Mouse (Mus musculus) midbrain, embryonic 11.5 days (tissue): Measurements from ENCODE around the gene Tmeff1. TPM values are rescaled to one million over a fixed set of nuclear protein-coding genes. Genes with fewer than 3 reads are reported as not detected.
A peak's percentile ranks its signal among the peaks of the same experiment; 100 is the strongest.

ENCODE experiments used
- ATAC-seq: fragments of 200-750 bp; cut with Nextera tagmentation; 2 replicates; pipeline ENCODE4 v1.8.0; 2017; ENCODE audit warnings: moderate TSS enrichment, moderate library complexity; ENCODE audit not compliant: low FRiP score
- DNase-seq: peaks from one replicate; pipeline ENCODE4 v3.0.0; 2015; ENCODE audit warnings: low spot score; ENCODE audit errors: missing footprints
- H3K27ac ChIP-seq: fragments of 300-500 bp; sonication (generic); 2 replicates; pipeline ENCODE4 v1.5.1; 2014; ENCODE audit warnings: low read depth, low read length
- H3K27me3 ChIP-seq: fragments of 300-500 bp; sonication (generic); 2 replicates; pipeline ENCODE4 v1.6.1; 2014; ENCODE audit warnings: mild to moderate bottlenecking, low read length, moderate library complexity, mixed read lengths; ENCODE audit not compliant: control insufficient read depth, insufficient read depth
- H3K36me3 ChIP-seq: fragments of 300-500 bp; sonication (generic); 2 replicates; pipeline ENCODE4 v1.6.1; 2014; ENCODE audit warnings: mild to moderate bottlenecking, low read length, moderate library complexity, mixed read lengths; ENCODE audit not compliant: control insufficient read depth, insufficient read depth
- H3K4me1 ChIP-seq: fragments of 300-500 bp; sonication (generic); 2 replicates; pipeline ENCODE4 v1.6.1; 2014; ENCODE audit warnings: low read length; ENCODE audit not compliant: control insufficient read depth, insufficient read depth
- H3K4me2 ChIP-seq: fragments of 300-500 bp; sonication (generic); 2 replicates; pipeline ENCODE4 v1.6.1; 2014; ENCODE audit warnings: mild to moderate bottlenecking, moderate library complexity
- H3K4me3 ChIP-seq: fragments of 300-500 bp; sonication (generic); 2 replicates; pipeline ENCODE4 v1.5.1; 2014; ENCODE audit warnings: low read depth, low read length
- H3K9ac ChIP-seq: fragments of 300-500 bp; sonication (generic); 2 replicates; pipeline ENCODE4 v1.6.1; 2014; ENCODE audit warnings: low read length
- H3K9me3 ChIP-seq: fragments of 300-500 bp; sonication (generic); 2 replicates; pipeline ENCODE4 v1.6.1; 2016; ENCODE audit warnings: low read length; ENCODE audit not compliant: control insufficient read depth
- WGBS: fragments of 180-500 bp; shearing (Covaris S2); extraction: QIAGEN DNeasy Blood & Tissue Kit; methylation state at CpG from one replicate; pipeline ENCODE4 v1.1.7; 2014; 5-methylcytosine and 5-hydroxymethylcytosine counted together
- polyA plus RNA-seq: library from polyadenylated mRNA; unstranded; fragments of >200 nt; fragmentation: Nextera tagmentation; extraction: Ambion mirVana; gene quantifications from 2 replicates; pipeline ENCODE4 v1.2.1, GENCODE M21; 2014

Tmeff1 gene
- polyA plus RNA-seq, 1 experiment from 2014 or later: 258 TPM

DNA sequence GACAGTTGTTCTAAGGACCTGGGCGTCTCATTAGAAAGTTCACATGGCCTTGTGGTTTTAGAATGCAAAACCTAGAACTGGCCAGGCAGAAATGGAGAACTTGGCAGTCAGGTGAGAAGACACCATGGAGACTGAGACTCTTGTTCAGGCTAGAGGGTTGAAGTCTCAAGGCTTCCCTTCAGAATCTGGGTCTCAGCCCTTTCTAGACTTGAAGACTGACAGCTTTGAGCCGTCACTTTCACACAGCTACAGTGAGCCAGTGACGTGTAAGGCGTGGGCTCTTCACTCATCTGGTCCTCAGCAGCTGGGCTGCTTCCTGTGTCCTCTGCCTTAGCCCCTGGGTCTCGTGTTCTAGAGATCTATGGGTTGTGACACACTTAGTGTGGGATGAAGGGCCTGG, 7.4 kb downstream of the Tmeff1 start:
- Histone ChIP-seq H3K9me3 (peaks cover 4% of the 10 kb centered on the region; the same call in 1 of the 2 replicates), H3K27ac (no peak overlapping the region), H3K36me3 (peaks cover 3% of the 10 kb centered on the region; the same call in 1 of the 2 replicates), H3K4me1 (no peaks in the 10 kb centered on the region; the same call in 1 of the 2 replicates), H3K4me2 (no peak overlapping the region), H3K27me3 (no peaks in the 10 kb centered on the region), H3K4me3 (no peak overlapping the region), H3K9ac (no peak overlapping the region)
- DNase-seq (no peak), ATAC-seq (no peak)
- WGBS: 79% methylated on average over 5 of the region's 5 CpGs

DNA sequence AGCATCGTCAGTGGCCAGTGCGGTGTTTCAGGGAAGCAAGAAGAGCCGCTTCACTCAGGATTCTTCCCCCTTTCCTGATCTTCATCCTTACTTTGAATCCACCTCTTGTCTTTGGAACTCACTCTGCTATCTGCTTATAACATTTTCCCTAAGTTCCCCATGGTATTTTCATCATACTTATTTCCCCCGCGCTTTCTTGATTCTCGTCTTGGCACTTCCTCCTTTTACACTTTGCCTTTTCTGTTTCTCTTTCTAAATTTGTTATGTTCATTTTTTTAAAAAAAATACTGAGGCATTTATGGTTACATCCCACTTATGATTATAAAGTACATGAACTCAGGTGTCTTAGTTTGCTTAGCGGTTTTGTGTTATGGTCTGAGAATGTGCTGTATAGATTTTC, 7.9 kb downstream of the Tmeff1 start:
- Histone ChIP-seq H3K27ac (no peak overlapping the region), H3K4me2 (no peak overlapping the region), H3K27me3 (no peaks in the 10 kb centered on the region), H3K9ac (no peak overlapping the region), H3K36me3 (peaks cover 3% of the 10 kb centered on the region; the same call in 1 of the 2 replicates), H3K9me3 (no peaks in the 10 kb centered on the region), H3K4me1 (no peaks in the 10 kb centered on the region; the same call in 1 of the 2 replicates), H3K4me3 (no peak overlapping the region)
- ATAC-seq: no peak
- DNase-seq: no peak
- WGBS: 95% methylated on average over 7 of the region's 7 CpGs

DNA sequence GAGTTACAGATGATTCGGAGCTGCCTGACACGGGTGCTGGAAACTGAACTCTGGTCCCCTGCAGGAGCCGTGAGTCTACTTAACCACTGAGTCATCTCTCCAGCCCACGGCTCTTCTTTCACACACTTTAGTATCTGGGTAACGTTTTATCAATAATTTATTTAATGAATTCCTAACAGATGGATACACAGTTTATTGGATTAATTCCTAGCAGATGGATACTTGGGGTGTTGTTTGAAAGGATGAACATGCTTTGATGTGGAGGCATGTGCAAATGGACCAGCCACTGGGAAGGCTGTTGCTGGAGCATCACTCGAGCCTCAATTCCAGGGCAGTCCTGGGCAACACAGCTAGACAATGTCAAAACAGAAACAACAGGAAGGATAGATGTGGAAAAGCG, 11.1 kb downstream of the Tmeff1 start:
- WGBS: 93% methylated on average over 7 of the region's 7 CpGs
- 0 out of 2 replicates have a peak, but pooled peaks cover 2% of the 10 kb centered on the region for H3K36me3 ChIP-seq

DNA sequence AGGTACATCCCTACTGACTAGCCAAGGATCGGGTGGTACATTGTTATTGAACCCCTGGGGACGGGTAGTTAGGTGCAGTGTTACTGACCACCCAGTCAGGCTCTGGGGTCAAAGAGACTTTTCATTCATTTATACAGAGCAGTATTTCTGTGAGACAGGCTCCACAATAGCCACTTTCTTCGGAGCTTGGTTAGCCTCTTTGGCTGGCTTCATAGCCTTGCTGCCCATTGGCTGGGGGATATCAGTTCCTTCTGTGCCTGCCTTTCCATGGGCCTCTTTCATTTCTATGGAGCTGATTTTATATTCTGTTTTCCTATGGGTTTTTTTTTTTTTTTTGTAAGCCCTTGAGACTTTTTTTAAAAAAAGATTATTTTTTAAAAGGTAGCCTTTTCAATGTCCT, 20.7 kb downstream of the Tmeff1 start:
- 68% methylated on average over 3 of the region's 3 CpGs for WGBS
- ATAC-seq (0 out of 2 replicates have a peak, but pooled peaks have one; percentile 38), DNase-seq (no peak)
- peaks cover 7% of the 10 kb centered on the region; the same call in 1 of the 2 replicates for H3K36me3 ChIP-seq
- no peak overlapping the region for H3K4me3 ChIP-seq
- H3K27me3 ChIP-seq: no peaks in the 10 kb centered on the region
- no peak overlapping the region for H3K4me2 ChIP-seq
- 0 out of 2 replicates have a peak, but pooled peaks cover 2% of the 10 kb centered on the region for H3K4me1 ChIP-seq
- H3K27ac ChIP-seq: no peak overlapping the region
- H3K9me3 ChIP-seq: no peaks in the 10 kb centered on the region
- no peak overlapping the region for H3K9ac ChIP-seq

More for the DNA sequence above, 11.1 kb downstream of the Tmeff1 start:
- Histone ChIP-seq H3K27me3 (no peaks in the 10 kb centered on the region), H3K9ac (no peak overlapping the region), H3K4me2 (no peak overlapping the region), H3K4me3 (no peak overlapping the region), H3K4me1 (no peaks in the 10 kb centered on the region), H3K9me3 (no peaks in the 10 kb centered on the region), H3K27ac (no peak overlapping the region)
- ATAC-seq: no peak
- DNase-seq: no peak

DNA sequence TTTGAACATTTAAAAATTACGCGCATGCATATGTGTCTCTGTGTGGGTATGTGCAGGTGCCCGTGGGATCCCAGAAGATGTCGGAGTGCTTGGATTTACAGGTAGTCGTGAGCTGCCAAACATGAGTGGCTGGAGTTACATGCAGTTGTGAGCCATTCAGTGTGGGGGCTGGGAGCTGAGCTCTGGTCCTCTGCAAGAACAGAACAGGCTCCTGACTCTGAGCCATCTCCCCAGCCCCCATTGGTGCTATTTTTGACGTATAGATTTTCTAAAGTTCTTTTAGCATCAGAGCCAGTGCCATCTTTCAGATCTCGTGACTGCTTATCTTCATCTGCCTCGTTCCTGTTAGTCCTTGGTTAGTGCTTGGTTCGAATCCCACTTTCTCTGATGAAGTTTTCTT, 24.5 kb downstream of the Tmeff1 start:
- H3K4me3 ChIP-seq: no peak overlapping the region
- H3K27me3 ChIP-seq: no peaks in the 10 kb centered on the region
- H3K4me2 ChIP-seq: no peak overlapping the region
- H3K9me3 ChIP-seq: no peaks in the 10 kb centered on the region
- no peak overlapping the region for H3K9ac ChIP-seq
- H3K4me1 ChIP-seq: 0 out of 2 replicates have a peak, but pooled peaks cover 2% of the 10 kb centered on the region
- peaks cover 7% of the 10 kb centered on the region for H3K36me3 ChIP-seq
- H3K27ac ChIP-seq: no peak overlapping the region
- no peak for DNase-seq
- WGBS: 94% methylated on average over 9 of the region's 9 CpGs
- no peak for ATAC-seq

DNA sequence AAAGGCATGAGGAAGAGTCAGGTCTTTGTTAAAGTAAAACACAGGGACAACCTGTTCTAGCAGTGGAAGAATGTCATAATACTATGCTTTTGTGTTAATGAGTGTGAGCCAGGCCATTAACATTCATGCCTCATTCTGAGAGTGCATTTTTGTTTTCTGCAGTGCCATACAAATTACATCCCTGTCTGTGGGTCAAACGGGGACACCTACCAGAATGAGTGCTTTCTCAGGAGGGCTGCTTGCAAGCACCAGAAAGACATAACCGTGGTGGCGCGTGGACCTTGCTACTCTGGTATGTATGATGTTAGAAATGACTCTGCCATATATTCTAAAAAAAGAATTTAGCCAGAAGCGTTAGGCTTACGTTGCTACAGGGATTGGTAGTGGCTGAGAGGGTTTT, 25.3 kb downstream of the Tmeff1 start:
- H3K36me3 ChIP-seq: peaks cover 4% of the 10 kb centered on the region
- no peak overlapping the region for H3K9ac ChIP-seq
- WGBS: 95% methylated on average over 6 of the region's 6 CpGs
- no peak for DNase-seq
- no peak overlapping the region for H3K27ac ChIP-seq
- H3K4me2 ChIP-seq: no peak overlapping the region
- no peak for ATAC-seq
- H3K27me3 ChIP-seq: no peaks in the 10 kb centered on the region
- H3K4me3 ChIP-seq: no peak overlapping the region
- H3K4me1 ChIP-seq: 0 out of 2 replicates have a peak, but pooled peaks cover 2% of the 10 kb centered on the region
- H3K9me3 ChIP-seq: no peaks in the 10 kb centered on the region

DNA sequence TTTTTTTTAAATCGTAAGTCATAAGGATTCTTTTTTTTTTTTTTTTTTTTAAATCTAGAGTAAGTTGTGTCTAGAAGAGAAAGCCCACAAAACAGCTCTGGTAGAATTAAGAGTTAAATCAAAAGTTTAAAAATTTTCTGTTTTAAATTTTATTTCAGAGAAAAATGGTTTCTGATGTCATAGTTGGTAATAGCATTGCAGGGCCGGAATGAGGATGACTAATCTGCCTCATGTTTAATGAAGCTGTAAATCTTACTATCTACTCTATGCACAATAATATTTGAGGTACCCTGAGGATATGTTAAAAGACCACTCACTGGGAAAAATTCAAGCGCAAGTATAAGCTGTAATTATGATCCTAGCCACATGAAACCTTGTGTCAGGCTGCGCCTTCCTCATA, 30.5 kb downstream of the Tmeff1 start:
- no peak overlapping the region for H3K4me3 ChIP-seq
- DNase-seq: no peak
- H3K9ac ChIP-seq: no peak overlapping the region
- WGBS: 94% methylated on average over 4 of the region's 4 CpGs
- no peak overlapping the region for H3K4me2 ChIP-seq
- no peak overlapping the region for H3K27ac ChIP-seq
- peaks cover 7% of the 10 kb centered on the region for H3K36me3 ChIP-seq
- H3K27me3 ChIP-seq: no peaks in the 10 kb centered on the region
- H3K9me3 ChIP-seq: no peaks in the 10 kb centered on the region
- no peak for ATAC-seq
- H3K4me1 ChIP-seq: no peaks in the 10 kb centered on the region

DNA sequence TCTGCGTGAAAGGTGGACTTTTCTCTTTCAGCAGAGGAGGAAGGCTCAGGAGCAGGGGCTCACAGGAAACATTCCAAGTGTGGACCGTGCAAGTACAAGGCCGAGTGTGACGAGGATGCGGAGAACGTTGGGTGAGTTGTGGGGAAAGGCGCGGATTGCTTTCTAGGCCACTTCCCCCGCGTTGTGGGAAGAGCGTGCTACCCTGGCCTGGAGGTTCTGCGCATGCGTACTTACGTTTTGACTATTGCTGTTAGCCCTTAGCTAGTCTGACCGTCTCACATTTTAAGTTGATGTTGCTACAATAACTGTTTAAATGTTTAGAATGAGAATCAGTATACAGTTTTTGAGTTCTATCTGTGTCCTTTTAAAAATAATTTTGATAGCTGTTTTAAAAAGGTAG, 32.2 kb downstream of the Tmeff1 start:
- no peaks in the 10 kb centered on the region for H3K9me3 ChIP-seq
- no peak overlapping the region for H3K27ac ChIP-seq
- H3K4me2 ChIP-seq: no peak overlapping the region
- peaks cover 14% of the 10 kb centered on the region for H3K36me3 ChIP-seq
- no peaks in the 10 kb centered on the region for H3K27me3 ChIP-seq
- 97% methylated on average over 15 of the region's 15 CpGs for WGBS
- DNase-seq: no peak
- H3K4me3 ChIP-seq: no peak overlapping the region
- H3K9ac ChIP-seq: no peak overlapping the region
- no peaks in the 10 kb centered on the region for H3K4me1 ChIP-seq
- no peak for ATAC-seq

DNA sequence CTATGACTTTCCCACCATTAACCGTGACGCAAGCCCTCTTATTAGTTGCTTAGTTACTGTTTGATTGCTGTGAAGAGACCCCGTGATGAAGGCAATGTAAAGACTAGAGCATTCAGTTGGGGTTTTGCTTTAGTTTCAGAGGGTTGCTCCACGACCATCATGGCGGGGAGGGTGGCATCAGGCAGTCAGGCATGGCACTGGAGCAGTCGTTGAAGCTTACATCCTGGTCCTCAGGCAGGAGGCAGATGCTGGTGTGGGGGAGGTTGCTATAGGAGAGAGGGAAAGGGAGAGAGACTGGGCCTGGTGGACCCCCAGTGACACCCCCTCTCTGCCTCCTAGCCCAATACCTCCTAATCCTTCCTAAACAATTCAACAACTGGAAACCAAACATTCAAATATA, 35.1 kb downstream of the Tmeff1 start:
- Histone ChIP-seq H3K4me1 (no peaks in the 10 kb centered on the region), H3K4me2 (no peak overlapping the region), H3K27me3 (no peaks in the 10 kb centered on the region), H3K9ac (no peak overlapping the region), H3K9me3 (no peaks in the 10 kb centered on the region), H3K4me3 (no peak overlapping the region), H3K36me3 (peaks cover 14% of the 10 kb centered on the region), H3K27ac (no peak overlapping the region)
- 91% methylated on average over 6 of the region's 6 CpGs for WGBS
- ATAC-seq (no peak), DNase-seq (no peak)
